Mouse (Mus musculus) left cerebral cortex, adult 9 months (tissue): ENCODE data around the gene Kcnq2.

Source experiments
- DNase-seq, 2 experiments: peaks; one replicate each; pipeline ENCODE4 v3.0.0; 2022; ENCODE audit warnings: low spot score in 2 of 2

Kcnq2 gene

GRCm38 (mm10) chr2:181147546-181148317, 12.6 kb upstream of the Kcnq2 start:
- no peak for DNase-seq

GRCm38 (mm10) chr2:181146976-181147545, 12.0 kb upstream of the Kcnq2 start:
- no peak for DNase-seq

- no peak for DNase-seq
Measured at GRCm38 (mm10) chr2:181144675-181145074, 9.6 kb upstream of the Kcnq2 start.

GRCm38 (mm10) chr2:181143509-181144276, 8.6 kb upstream of the Kcnq2 start:
- DNase-seq, result no peak

GRCm38 (mm10) chr2:181142703-181143135, 7.6 kb upstream of the Kcnq2 start:
- peak; percentile 71 to 76 for DNase-seq

GRCm38 (mm10) chr2:181139641-181140193, 4.6 kb upstream of the Kcnq2 start:
- DNase-seq, result no peak

- DNase-seq, result no peak
Measured at GRCm38 (mm10) chr2:181136934-181137333, 1.8 kb upstream of the Kcnq2 start.

GRCm38 (mm10) chr2:181135446-181135818, 332 bp upstream of the Kcnq2 start:
- no peak for DNase-seq

GRCm38 (mm10) chr2:181133837-181134590, 1.1 kb downstream of the Kcnq2 start:
- DNase-seq, result no peak

GRCm38 (mm10) chr2:181130245-181130644, 4.9 kb downstream of the Kcnq2 start:
- no peak for DNase-seq

- peak in 1 of 2 experiments; percentile 56 for DNase-seq
Measured at GRCm38 (mm10) chr2:181128963-181129362, 6.1 kb downstream of the Kcnq2 start.

- no peak for DNase-seq
Measured at GRCm38 (mm10) chr2:181127786-181128185, 7.3 kb downstream of the Kcnq2 start.

GRCm38 (mm10) chr2:181125726-181126455, 9.2 kb downstream of the Kcnq2 start:
- no peak for DNase-seq

GRCm38 (mm10) chr2:181122642-181123041, 12.5 kb downstream of the Kcnq2 start:
- DNase-seq, result no peak

- no peak for DNase-seq
Measured at GRCm38 (mm10) chr2:181120922-181121449, 14.1 kb downstream of the Kcnq2 start.

- DNase-seq, result peak; percentile 85 to 93
Measured at GRCm38 (mm10) chr2:181119952-181120351, 15.1 kb downstream of the Kcnq2 start.

GRCm38 (mm10) chr2:181116436-181116835, 18.7 kb downstream of the Kcnq2 start:
- DNase-seq, result no peak

GRCm38 (mm10) chr2:181115367-181115766, 19.7 kb downstream of the Kcnq2 start:
- no peak for DNase-seq

- DNase-seq, result peak; percentile 44 to 60
Measured at GRCm38 (mm10) chr2:181113762-181114361, 21.2 kb downstream of the Kcnq2 start.

- no peak for DNase-seq
Measured at GRCm38 (mm10) chr2:181111665-181112064, 23.4 kb downstream of the Kcnq2 start.
